Mouse (Mus musculus) urinary bladder, postnatal 0 days (tissue): Measurements from ENCODE around the gene Adam17. TPM values are rescaled to one million over a fixed set of nuclear protein-coding genes. Genes with fewer than 3 reads are reported as not detected.

ENCODE experiments used
- polyA plus RNA-seq: library from polyadenylated mRNA; unstranded; fragments of >200 nt; fragmentation: Nextera tagmentation; extraction: Ambion mirVana; gene quantifications from 2 replicates; pipeline ENCODE4 v1.2.1, GENCODE M21; 2015

The Adam17 gene
- 21.1 and 21.5 TPM in 2 replicates for polyA plus RNA-seq

GRCm38 (mm10) chr12:21373100-21373819 lies at the start of gene Adam17:
Gene Adam17, minus strand, starts transcription at chr12:21373632.

GRCm38 (mm10) chr12:21417100-21418070 lies 44.0 kb upstream of the Adam17 start, which contains the start of gene Ywhaq:
Gene Ywhaq, minus strand, starts transcription at chr12:21417637.

GRCm38 (mm10) chr12:21315923-21316868 lies 57.2 kb downstream of the Adam17 start, which contains the start of gene Iah1:
Gene Iah1, plus strand, starts transcription at chr12:21316389.

GRCm38 (mm10) chr12:21286243-21286622 lies 87.2 kb downstream of the Adam17 start, which contains the start of gene Itgb1bp1:
Gene Itgb1bp1, minus strand, starts transcription at chr12:21286284.

GRCm38 (mm10) chr12:21284761-21285441 lies 88.5 kb downstream of the Adam17 start, which contains the start of gene Cpsf3:
Gene Cpsf3, plus strand, starts transcription at chr12:21285391.

Other genes starting within 250 kb of the Adam17 start
- gene Cpsf3, start 88.2 kb downstream of the Adam17 start, polyA plus RNA-seq = 47.0 and 48.4 TPM in 2 replicates
- 42.5 and 48.1 TPM in 2 replicates for gene Itgb1bp1, start 87.3 kb downstream of the Adam17 start, polyA plus RNA-seq
- gene Iah1, start 57.2 kb downstream of the Adam17 start, polyA plus RNA-seq = 102 and 104 TPM in 2 replicates
- 313 and 413 TPM in 2 replicates for gene Ywhaq, start 44.0 kb upstream of the Adam17 start, polyA plus RNA-seq